Mouse (Mus musculus) brain, embryonic 18.5 days (tissue): ENCODE measurements around the gene Gm5148.

ENCODE experiments used
- DNase-seq: peaks from one replicate; pipeline ENCODE4 v3.0.0-alpha.2; 2012; ENCODE audit warnings: low read depth, low spot score

Gene Gm5148

GRCm38 (mm10) chr3:37693552-37693951 is 30.7 kb downstream of the Gm5148 start:
- no peak for DNase-seq

GRCm38 (mm10) chr3:37692945-37693344 is 31.3 kb downstream of the Gm5148 start:
- no peak for DNase-seq

GRCm38 (mm10) chr3:37687158-37687980 is 36.9 kb downstream of the Gm5148 start:
- no peak for DNase-seq

GRCm38 (mm10) chr3:37686751-37687150 is 37.5 kb downstream of the Gm5148 start:
- no peak for DNase-seq

- DNase-seq, result no peak
Measured at GRCm38 (mm10) chr3:37686219-37686618, 38.1 kb downstream of the Gm5148 start.

GRCm38 (mm10) chr3:37676291-37676690 is 48.0 kb downstream of the Gm5148 start:
- no peak for DNase-seq

GRCm38 (mm10) chr3:37675056-37675525 is 49.2 kb downstream of the Gm5148 start:
- no peak for DNase-seq

GRCm38 (mm10) chr3:37673513-37674261 is 50.6 kb downstream of the Gm5148 start:
- no peak for DNase-seq

- DNase-seq, result no peak
Measured at GRCm38 (mm10) chr3:37672266-37673040, 51.8 kb downstream of the Gm5148 start.

GRCm38 (mm10) chr3:37669100-37669499 is 55.2 kb downstream of the Gm5148 start:
- DNase-seq, result no peak

- DNase-seq, result no peak
Measured at GRCm38 (mm10) chr3:37668652-37669051, 55.6 kb downstream of the Gm5148 start.

- DNase-seq, result no peak
Measured at GRCm38 (mm10) chr3:37667736-37668135, 56.6 kb downstream of the Gm5148 start.

GRCm38 (mm10) chr3:37667119-37667467 is 57.2 kb downstream of the Gm5148 start:
- DNase-seq, result no peak

GRCm38 (mm10) chr3:37666291-37667118 is 57.8 kb downstream of the Gm5148 start:
- DNase-seq, result no peak
